Comparison of ENCODE assay signal across 30 mouse cellular contexts in the genomic region with DNA sequence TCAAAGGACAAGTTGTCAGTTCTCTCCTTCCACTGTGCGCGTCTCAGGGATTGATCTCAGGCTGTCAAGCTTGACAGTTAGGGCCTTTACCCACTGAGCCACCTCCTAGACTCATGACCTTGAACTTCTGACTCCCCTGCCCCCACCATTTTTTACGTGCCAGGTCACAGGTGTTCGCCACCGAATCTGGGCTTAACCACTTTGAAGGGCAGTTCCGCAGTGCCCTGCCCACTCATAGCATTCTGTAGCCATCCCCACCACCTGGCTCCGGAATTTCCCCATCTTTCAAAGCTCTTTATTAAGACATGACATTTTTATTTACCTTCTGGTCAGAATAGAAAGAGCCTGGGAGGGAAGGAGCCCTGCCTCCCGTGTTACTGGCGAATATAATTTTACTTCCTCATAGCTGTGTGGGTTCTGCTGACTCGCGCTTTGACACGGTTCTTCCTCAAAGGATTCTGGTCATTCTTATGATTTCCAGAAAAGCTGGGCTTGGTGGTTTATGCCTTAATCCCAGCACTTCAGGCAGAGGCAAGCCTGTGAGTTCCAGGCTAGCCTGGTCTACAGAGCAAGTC. TPM values are rescaled to one million over a fixed set of nuclear protein-coding genes. Genes with fewer than 3 reads are reported as not detected.
DNase-seq lines count a peak whose midpoint lies in the region; ATAC-seq and TF ChIP-seq lines count a peak whose summit lies in the region.
"Had no signal": no experiment of that assay in that cellular context is flagged by ENCODE, and none has a peak within 500 bp of the region (broad histone marks: within the 10 kb centered on the region; RNA-seq: fewer than 3 reads in every experiment).

No protein-coding gene starts in this region.

- H3K27me3 ChIP-seq in liver, adult 2 months (ENCODE audit: control insufficient read depth, insufficient read depth, low read length): no peaks in the 10 kb centered on the region
- no peaks in the 10 kb centered on the region for H3K27me3 ChIP-seq in liver, postnatal 0 days (ENCODE audit: insufficient read depth, low read length)
- peaks cover 3% of the 10 kb centered on the region for H3K27me3 ChIP-seq in CH12.LX (replicated peaks)
- no peaks in the 10 kb centered on the region for H3K27me3 ChIP-seq in intestine, embryonic 16.5 days (replicated peaks; ENCODE audit: control insufficient read depth, insufficient read depth, low read length)
- no peaks in the 10 kb centered on the region for H3K27me3 ChIP-seq in stomach, embryonic 16.5 days (ENCODE audit: control insufficient read depth, insufficient read depth, low read length)
- H3K27me3 ChIP-seq in forebrain, embryonic 11.5 days (ENCODE audit: control insufficient read depth, insufficient read depth, low read length): no peaks in the 10 kb centered on the region
- H3K27me3 ChIP-seq: embryonic facial prominence, embryonic 12.5 days had no signal

- H3K79me2 ChIP-seq in liver, adult 2 months (ENCODE audit: control insufficient read depth, insufficient read depth, low read length): no peaks in the 10 kb centered on the region
- no peaks in the 10 kb centered on the region for H3K79me2 ChIP-seq in CH12.LX (replicated peaks; ENCODE audit: control insufficient read depth, extremely low read depth, insufficient read depth, poor library complexity, severe bottlenecking)

- peak; percentile 15 for DNase-seq in liver, adult 2 months (ENCODE audit: extremely low read depth, low read depth, low spot score)
- no peak for DNase-seq in liver, postnatal 0 days
- DNase-seq in CH12.LX (ENCODE audit: extremely low read depth): peak; percentile 71
- DNase-seq in forebrain, embryonic 11.5 days (ENCODE audit: low spot score): no peak
- DNase-seq in gastrocnemius, postnatal 36 days: no peak
- no peak for DNase-seq in cerebellum, postnatal 25 days
- DNase-seq: adrenal gland, postnatal 25 days; cerebellum, adult 9-11 months; gastrocnemius, postnatal 25 days; heart, postnatal 4 days; kidney, adult 2 months; left cerebral cortex, postnatal 4 days; retina, postnatal 1 day; right cerebral cortex, postnatal 25 days; spleen, adult 18-20 months had no signal

- TF ChIP-seq CTCF in liver, adult 2 months (IDR thresholded peaks at IDR 0.05; ENCODE audit: low read depth, low read length): no peak
- TF ChIP-seq CTCF in liver, postnatal 0 days (IDR thresholded peaks at IDR 0.05; ENCODE audit: low read depth): no peak
- no peak for TF ChIP-seq CTCF in CH12.LX (conservative IDR thresholded peaks at IDR 0.05 in 1 of 2, IDR thresholded peaks at IDR 0.05 in 1 of 2; ENCODE audit: low read depth in 2 of 2, low read length in 2 of 2)

- in situ Hi-C loops in CH12.LX (cut with MboI; ENCODE audit: low pct_ligation_motif_present, low pct_unique_long_range_greater_than_20kb, low sequenced_read_pairs): no loop called here

- H3K27ac ChIP-seq in liver, adult 2 months (replicated peaks; ENCODE audit: insufficient read depth, low read depth, low read length): no peak overlapping the region
- H3K27ac ChIP-seq in liver, postnatal 0 days (ENCODE audit: low read depth): no peak overlapping the region
- H3K27ac ChIP-seq in CH12.LX (ENCODE audit: insufficient read depth, low read depth): no peak overlapping the region
- no peak overlapping the region for H3K27ac ChIP-seq in intestine, embryonic 16.5 days (ENCODE audit: low read length)
- H3K27ac ChIP-seq in stomach, embryonic 16.5 days (ENCODE audit: low read length): peak overlapping the region; percentile 70
- no peak overlapping the region for H3K27ac ChIP-seq in forebrain, embryonic 11.5 days (ENCODE audit: low read depth, low read length)
- H3K27ac ChIP-seq: embryonic facial prominence, embryonic 12.5 days; forebrain, embryonic 12.5 days; heart, embryonic 15.5 days; kidney, postnatal 0 days; limb, embryonic 15.5 days; liver, embryonic 15.5 days; midbrain, embryonic 15.5 days; neural tube, embryonic 13.5 days had no signal

- intact Hi-C loops in gastrocnemius, postnatal 36 days (cut with DNase I): loop anchor here (5.0 kb wide), 1 partner anchor 165 kb away; no protein-coding TSS in a partner anchor

- no peaks in the 10 kb centered on the region for H3K4me1 ChIP-seq in liver, adult 2 months (ENCODE audit: control insufficient read depth, insufficient read depth, low read length)
- H3K4me1 ChIP-seq in liver, postnatal 0 days (ENCODE audit: insufficient read depth): no peaks in the 10 kb centered on the region
- peaks cover 3 to 37% of the 10 kb centered on the region in 2 experiments for H3K4me1 ChIP-seq in CH12.LX (ENCODE audit: control insufficient read depth in 1 of 2, insufficient read depth in 2 of 2)
- no peaks in the 10 kb centered on the region for H3K4me1 ChIP-seq in intestine, embryonic 16.5 days (ENCODE audit: control insufficient read depth, insufficient read depth, low read length)
- no peaks in the 10 kb centered on the region; the same call in 1 of the 2 replicates for H3K4me1 ChIP-seq in stomach, embryonic 16.5 days (ENCODE audit: control insufficient read depth, insufficient read depth, low read length)
- H3K4me1 ChIP-seq in forebrain, embryonic 11.5 days (replicated peaks; ENCODE audit: control insufficient read depth, insufficient read depth, low read length): 0 out of 2 replicates have a peak, but pooled peaks cover 3% of the 10 kb centered on the region
- H3K4me1 ChIP-seq: embryonic facial prominence, embryonic 12.5 days; limb, embryonic 15.5 days; liver, embryonic 15.5 days had no signal

- no peak overlapping the region for H3K4me2 ChIP-seq in liver, postnatal 0 days (ENCODE audit: low read depth, low read length)
- H3K4me2 ChIP-seq in CH12.LX (ENCODE audit: insufficient read depth, low read depth, poor library complexity, severe bottlenecking): peak overlapping the region; percentile 23
- no peak overlapping the region for H3K4me2 ChIP-seq in intestine, embryonic 16.5 days (ENCODE audit: low read depth, low read length)
- no peak overlapping the region for H3K4me2 ChIP-seq in stomach, embryonic 16.5 days (ENCODE audit: low read depth, low read length)
- no peak overlapping the region for H3K4me2 ChIP-seq in forebrain, embryonic 11.5 days (ENCODE audit: low read depth, low read length, severe bottlenecking)
- H3K4me2 ChIP-seq: embryonic facial prominence, embryonic 12.5 days; forebrain, embryonic 12.5 days; heart, embryonic 15.5 days; limb, embryonic 15.5 days; liver, embryonic 15.5 days; midbrain, embryonic 15.5 days; neural tube, embryonic 13.5 days had no signal

- no peak for ATAC-seq in liver, postnatal 0 days
- 0 out of 2 replicates have a peak, but pooled peaks have one; percentile 55 for ATAC-seq in intestine, embryonic 16.5 days
- peak; percentile 53; the same call in 1 of the 2 replicates for ATAC-seq in stomach, embryonic 16.5 days (ENCODE audit: insufficient read depth, low FRiP score)
- no peak for ATAC-seq in forebrain, embryonic 11.5 days (replicated peaks; ENCODE audit: low FRiP score)
- ATAC-seq: activated CD4-positive, CD25-positive, alpha-beta regulatory T cell, adult 4 months; midbrain, embryonic 15.5 days had no signal

- no peak for TF ChIP-seq EP300 in liver, postnatal 0 days (IDR thresholded peaks at IDR 0.05; ENCODE audit: low read depth)
- 0 out of 2 replicates have a peak, but pooled peaks have one; percentile 6 for TF ChIP-seq EP300 in CH12.LX (IDR thresholded peaks at IDR 0.05; ENCODE audit: low read length)

- dilution Hi-C loops in CH12.LX (cut with MboI; ENCODE audit: extremely low pct_ligation_motif_present, extremely low pct_unique_long_range_greater_than_20kb, low sequenced_read_pairs): no loop called here

- H3K9me3 ChIP-seq in liver, postnatal 0 days (ENCODE audit: low read length): no peaks in the 10 kb centered on the region
- H3K9me3 ChIP-seq in CH12.LX (replicated peaks; ENCODE audit: low read length): no peaks in the 10 kb centered on the region
- H3K9me3 ChIP-seq in intestine, embryonic 16.5 days (ENCODE audit: control insufficient read depth, low read length): no peaks in the 10 kb centered on the region
- no peaks in the 10 kb centered on the region for H3K9me3 ChIP-seq in stomach, embryonic 16.5 days (replicated peaks; ENCODE audit: control insufficient read depth, low read length)
- no peaks in the 10 kb centered on the region for H3K9me3 ChIP-seq in forebrain, embryonic 11.5 days (ENCODE audit: control insufficient read depth, low read length)
- H3K9me3 ChIP-seq: embryonic facial prominence, embryonic 12.5 days; forebrain, embryonic 12.5 days; heart, embryonic 15.5 days; limb, embryonic 15.5 days; liver, embryonic 15.5 days; midbrain, embryonic 15.5 days; neural tube, embryonic 13.5 days had no signal

- H3K9ac ChIP-seq in liver, adult 2 months (ENCODE audit: low read depth, low read length): no peak overlapping the region
- no peak overlapping the region for H3K9ac ChIP-seq in liver, postnatal 0 days (replicated peaks)
- H3K9ac ChIP-seq in CH12.LX (ENCODE audit: insufficient read depth, low read depth): no peak overlapping the region
- H3K9ac ChIP-seq in intestine, embryonic 16.5 days (ENCODE audit: low read depth, low read length): no peak overlapping the region
- H3K9ac ChIP-seq in stomach, embryonic 16.5 days (ENCODE audit: low read length): no peak overlapping the region
- H3K9ac ChIP-seq in forebrain, embryonic 11.5 days (ENCODE audit: low read length): no peak overlapping the region
- H3K9ac ChIP-seq: embryonic facial prominence, embryonic 12.5 days; forebrain, embryonic 12.5 days; heart, embryonic 15.5 days; limb, embryonic 15.5 days; liver, embryonic 15.5 days; midbrain, embryonic 15.5 days; neural tube, embryonic 13.5 days had no signal

- no peak for TF ChIP-seq POLR2A in liver, adult 2 months (IDR thresholded peaks at IDR 0.05; ENCODE audit: extremely low read depth, insufficient read depth, low read length)
- TF ChIP-seq POLR2A in CH12.LX (IDR thresholded peaks at IDR 0.05; ENCODE audit: low read depth, low read length): no peak

- no peak overlapping the region for H3K4me3 ChIP-seq in liver, adult 2 months (ENCODE audit: insufficient read depth, low read depth, low read length)
- H3K4me3 ChIP-seq in liver, postnatal 0 days (ENCODE audit: low read depth, low read length): no peak overlapping the region
- no peak overlapping the region for H3K4me3 ChIP-seq in CH12.LX (replicated peaks in 1 of 3; ENCODE audit: low read depth in 2 of 3, low read length in 2 of 3, poor library complexity in 1 of 3)
- no peak overlapping the region for H3K4me3 ChIP-seq in intestine, embryonic 16.5 days (ENCODE audit: low read length)
- H3K4me3 ChIP-seq in stomach, embryonic 16.5 days (replicated peaks; ENCODE audit: low read length): no peak overlapping the region
- no peak overlapping the region for H3K4me3 ChIP-seq in forebrain, embryonic 11.5 days (ENCODE audit: low read depth, low read length)
- H3K4me3 ChIP-seq: embryonic facial prominence, embryonic 12.5 days; forebrain, embryonic 12.5 days; heart, embryonic 15.5 days; limb, embryonic 15.5 days; liver, embryonic 15.5 days; midbrain, embryonic 15.5 days; neural tube, embryonic 13.5 days had no signal

- no peak for TF ChIP-seq RAD21 in CH12.LX (IDR thresholded peaks at IDR 0.05; ENCODE audit: low read depth, low read length)

- 77% methylated on average over 12 of the region's 12 CpGs for WGBS in liver, adult 2 months
- WGBS in liver, postnatal 0 days (ENCODE audit: insufficient replicate concordance): 46% methylated on average over 12 of the region's 12 CpGs
- 53% methylated on average over 12 of the region's 12 CpGs for WGBS in intestine, embryonic 16.5 days
- WGBS in stomach, embryonic 16.5 days: 41% methylated on average over 12 of the region's 12 CpGs
- WGBS in forebrain, embryonic 11.5 days: 87% methylated on average over 12 of the region's 12 CpGs

- H3K36me3 ChIP-seq in liver, adult 2 months (ENCODE audit: control insufficient read depth, insufficient read depth, low read length): no peaks in the 10 kb centered on the region
- H3K36me3 ChIP-seq in liver, postnatal 0 days (replicated peaks; ENCODE audit: insufficient read depth, low read length): no peaks in the 10 kb centered on the region
- H3K36me3 ChIP-seq in CH12.LX (replicated peaks in 1 of 2; ENCODE audit: control insufficient read depth in 1 of 2, insufficient read depth in 1 of 2, low read length in 1 of 2): no peaks in the 10 kb centered on the region
- H3K36me3 ChIP-seq in intestine, embryonic 16.5 days (ENCODE audit: control insufficient read depth, insufficient read depth, low read length): no peaks in the 10 kb centered on the region
- no peaks in the 10 kb centered on the region for H3K36me3 ChIP-seq in stomach, embryonic 16.5 days (ENCODE audit: control insufficient read depth, insufficient read depth, low read length)
- no peaks in the 10 kb centered on the region for H3K36me3 ChIP-seq in forebrain, embryonic 11.5 days (ENCODE audit: control insufficient read depth, insufficient read depth, low read length)
- H3K36me3 ChIP-seq: embryonic facial prominence, embryonic 12.5 days; forebrain, embryonic 12.5 days; heart, embryonic 15.5 days; limb, embryonic 15.5 days; liver, embryonic 15.5 days; midbrain, embryonic 15.5 days; neural tube, embryonic 13.5 days had no signal

RNA-seq across cellular contexts. Expression of gene Kif19a, which starts 17.5 kb away (rescaled TPM):
- total RNA-seq in liver, adult 2 months (2014; rRNA removed): 0.37 and 0.74 TPM in 2 replicates
- 0.24 and 0.26 TPM in 2 replicates for polyA plus RNA-seq in liver, adult 2 months (2012; rRNA removed)
- 0.11 and 0.13 TPM in 2 replicates for polyA plus RNA-seq in liver, postnatal 0 days (2015; fragmentation: Nextera tagmentation; extraction: Ambion mirVana)
- total RNA-seq in CH12.LX (2012; rRNA removed): 5.8 and 8.2 TPM in 2 replicates
- total RNA-seq in CH12.LX (2014; rRNA removed): 0.66 and 1.9 TPM in 2 replicates
- polyA plus RNA-seq in CH12.LX (2012; ENCODE audit: insufficient read length, low read depth): 0.68 and 1.4 TPM in 2 replicates
- 0.15 and 0.51 TPM in 2 replicates for polyA plus RNA-seq in intestine, embryonic 16.5 days (2015; fragmentation: Nextera tagmentation; extraction: Ambion mirVana)
- 0.53 and 0.75 TPM in 2 replicates for polyA plus RNA-seq in stomach, embryonic 16.5 days (2015; fragmentation: Nextera tagmentation; extraction: Ambion mirVana)
- polyA plus RNA-seq in forebrain, embryonic 11.5 days (2014; fragmentation: Nextera tagmentation; extraction: Ambion mirVana): 0.83 and 1.2 TPM in 2 replicates
- total RNA-seq in gastrocnemius, postnatal 36 days (2021): 1 to 10 TPM; 1.3 TPM
- total RNA-seq: MEL had no signal

RNA-seq across cellular contexts. Expression of gene Dnaic2, which starts 20.4 kb away (rescaled TPM):
- not detected in 2 replicates for total RNA-seq in liver, adult 2 months (2014; rRNA removed)
- polyA plus RNA-seq in liver, adult 2 months (2012; rRNA removed): 0.13 TPM in 1 of 2 replicates, not detected in the other
- polyA plus RNA-seq in liver, postnatal 0 days (2015; fragmentation: Nextera tagmentation; extraction: Ambion mirVana): 0.13 TPM in 1 of 2 replicates, not detected in the other
- total RNA-seq in CH12.LX (2012; rRNA removed) (0.17 and 0.59 TPM in 2 replicates), CH12.LX (2014; rRNA removed) (0.93 and 1.2 TPM in 2 replicates)
- polyA plus RNA-seq in CH12.LX (2012; ENCODE audit: insufficient read length, low read depth): 0.45 and 0.83 TPM in 2 replicates
- 0.39 and 0.50 TPM in 2 replicates for polyA plus RNA-seq in intestine, embryonic 16.5 days (2015; fragmentation: Nextera tagmentation; extraction: Ambion mirVana)
- polyA plus RNA-seq in stomach, embryonic 16.5 days (2015; fragmentation: Nextera tagmentation; extraction: Ambion mirVana): 0.25 and 0.84 TPM in 2 replicates
- 0.96 and 1.1 TPM in 2 replicates for polyA plus RNA-seq in forebrain, embryonic 11.5 days (2014; fragmentation: Nextera tagmentation; extraction: Ambion mirVana)
- total RNA-seq in gastrocnemius, postnatal 36 days (2021): under 1 TPM; 0.07 to 0.33 TPM
- total RNA-seq: MEL had no signal
- polyA plus RNA-seq: activated CD4-positive, CD25-positive, alpha-beta regulatory T cell, adult 4 months had no signal

RNA-seq across cellular contexts. Expression of gene Btbd17, which starts 48.1 kb away (rescaled TPM):
- not detected in 2 replicates for total RNA-seq in liver, adult 2 months (2014; rRNA removed)
- polyA plus RNA-seq in liver, adult 2 months (2012; rRNA removed): not detected in 2 replicates
- polyA plus RNA-seq in liver, postnatal 0 days (2015; fragmentation: Nextera tagmentation; extraction: Ambion mirVana): not detected in 2 replicates
- total RNA-seq in CH12.LX (2012; rRNA removed) (not detected in 2 replicates), CH12.LX (2014; rRNA removed) (not detected in 2 replicates)
- not detected in 2 replicates for polyA plus RNA-seq in CH12.LX (2012; ENCODE audit: insufficient read length, low read depth)
- polyA plus RNA-seq in intestine, embryonic 16.5 days (2015; fragmentation: Nextera tagmentation; extraction: Ambion mirVana): 0.71 and 0.87 TPM in 2 replicates
- 0.65 and 1.3 TPM in 2 replicates for polyA plus RNA-seq in stomach, embryonic 16.5 days (2015; fragmentation: Nextera tagmentation; extraction: Ambion mirVana)
- polyA plus RNA-seq in forebrain, embryonic 11.5 days (2014; fragmentation: Nextera tagmentation; extraction: Ambion mirVana): 42.2 and 47.3 TPM in 2 replicates
- under 1 TPM in 1 of 2 experiments, not detected in 1; 0.28 TPM for total RNA-seq in gastrocnemius, postnatal 36 days (2021)
- total RNA-seq: adrenal gland, postnatal 25 days; gastrocnemius, postnatal 25 days; MEL had no signal
- polyA plus RNA-seq: activated CD4-positive, CD25-positive, alpha-beta regulatory T cell, adult 4 months; liver, embryonic 15.5 days; thymus, postnatal 0 days had no signal

RNA-seq across cellular contexts. Expression of gene Gpr142, which starts 51.1 kb away (rescaled TPM):
- not detected in 2 replicates for total RNA-seq in liver, adult 2 months (2014; rRNA removed)
- polyA plus RNA-seq in liver, adult 2 months (2012; rRNA removed): not detected in 2 replicates
- polyA plus RNA-seq in liver, postnatal 0 days (2015; fragmentation: Nextera tagmentation; extraction: Ambion mirVana): not detected in 2 replicates
- not detected in 2 replicates for total RNA-seq in CH12.LX (2012; rRNA removed)
- not detected in 2 replicates for total RNA-seq in CH12.LX (2014; rRNA removed)
- not detected in 2 replicates for polyA plus RNA-seq in CH12.LX (2012; ENCODE audit: insufficient read length, low read depth)
- polyA plus RNA-seq in intestine, embryonic 16.5 days (2015; fragmentation: Nextera tagmentation; extraction: Ambion mirVana): 0.20 and 0.43 TPM in 2 replicates
- polyA plus RNA-seq in stomach, embryonic 16.5 days (2015; fragmentation: Nextera tagmentation; extraction: Ambion mirVana): 0.36 and 0.41 TPM in 2 replicates
- not detected in 2 replicates for polyA plus RNA-seq in forebrain, embryonic 11.5 days (2014; fragmentation: Nextera tagmentation; extraction: Ambion mirVana)
- total RNA-seq in gastrocnemius, postnatal 36 days (2021): not detected
- total RNA-seq: adrenal gland, postnatal 25 days; gastrocnemius, postnatal 25 days; heart, postnatal 4 days; layer of hippocampus, postnatal 10 days; left cerebral cortex, adult 8-10 months; left cerebral cortex, postnatal 4 days; MEL had no signal
- polyA plus RNA-seq: activated CD4-positive, CD25-positive, alpha-beta regulatory T cell, adult 4 months; embryonic facial prominence, embryonic 12.5 days; forebrain, embryonic 12.5 days; heart, embryonic 15.5 days; kidney, adult 2 months; kidney, postnatal 0 days; limb, embryonic 15.5 days; liver, embryonic 15.5 days; midbrain, embryonic 15.5 days; neural tube, embryonic 13.5 days; thymus, postnatal 0 days had no signal

Comparison
In these comparisons a context has a peak if more than half of its experiments do, and no peak if none do; other contexts are left out.
1. DNase-seq: peak in liver, adult 2 months (single experiment) and CH12.LX (single experiment); none in liver, postnatal 0 days (single experiment), forebrain, embryonic 11.5 days (single experiment), gastrocnemius, postnatal 36 days (0 of 2) and cerebellum, postnatal 25 days (0 of 2).
2. ATAC-seq: peak in intestine, embryonic 16.5 days (single experiment) and stomach, embryonic 16.5 days (single experiment); none in liver, postnatal 0 days (single experiment) and forebrain, embryonic 11.5 days (single experiment).
3. RNA of gene Btbd17, which starts 48.1 kb away (polyA plus RNA-seq): 42.2 to 47.3 TPM in forebrain, embryonic 11.5 days; 0.65 to 1.3 TPM in stomach, embryonic 16.5 days, 0.71 to 0.87 TPM in intestine, embryonic 16.5 days, not detected in liver, adult 2 months, not detected in liver, postnatal 0 days and not detected in CH12.LX; every median in the first group is over 10 times any median in the second.